Mouse (Mus musculus) lung, adult 2 months (tissue): ENCODE measurements around the gene Ifna9. TPM values are rescaled to one million over a fixed set of nuclear protein-coding genes. Genes with fewer than 3 reads are reported as not detected.
A peak's percentile ranks its signal among the peaks of the same experiment; 100 is the strongest.

ENCODE experiments used
- DNase-seq: peaks from one replicate; pipeline ENCODE4 v3.0.0; 2022
- H3K4me1 ChIP-seq: fragments of 200-500 bp; 2 replicates; pipeline ENCODE4 v1.6.1; 2011; ENCODE audit warnings: low read length; ENCODE audit not compliant: control insufficient read depth, insufficient read depth
- H3K4me3 ChIP-seq: fragments of 200-500 bp; replicated peaks from 2 replicates; pipeline ENCODE3; 2011; ENCODE audit warnings: low read depth, mild to moderate bottlenecking, control low read depth, low read length; ENCODE audit errors: extremely low read depth
- CTCF ChIP-seq: fragments of 200-500 bp; IDR thresholded peaks from 2 replicates; pipeline ENCODE4 v1.5.1; 2011; ENCODE audit warnings: mild to moderate bottlenecking, low read length, control low read depth; ENCODE audit not compliant: insufficient read depth
- POLR2A ChIP-seq: fragments of 200-500 bp; IDR thresholded peaks from 2 replicates; pipeline ENCODE4 v1.6.1; 2011; ENCODE audit warnings: low read depth, mild to moderate bottlenecking, control low read depth, low read length, borderline replicate concordance; ENCODE audit errors: extremely low read depth
- WGBS: fragments of 180-500 bp; shearing (Covaris S2); methylation state at CpG from one replicate; pipeline ENCODE4 v1.1.7; 2018; 5-methylcytosine and 5-hydroxymethylcytosine counted together
- polyA plus RNA-seq: library from polyadenylated mRNA; depleted of rRNA; stranded (reverse); fragments of >200 nt; gene quantifications from 2 replicates; pipeline ENCODE4 v1.2.3, GENCODE M21; 2012; rRNA removed

Ifna9 gene
- polyA plus RNA-seq, 1 experiment = not detected

DNA sequence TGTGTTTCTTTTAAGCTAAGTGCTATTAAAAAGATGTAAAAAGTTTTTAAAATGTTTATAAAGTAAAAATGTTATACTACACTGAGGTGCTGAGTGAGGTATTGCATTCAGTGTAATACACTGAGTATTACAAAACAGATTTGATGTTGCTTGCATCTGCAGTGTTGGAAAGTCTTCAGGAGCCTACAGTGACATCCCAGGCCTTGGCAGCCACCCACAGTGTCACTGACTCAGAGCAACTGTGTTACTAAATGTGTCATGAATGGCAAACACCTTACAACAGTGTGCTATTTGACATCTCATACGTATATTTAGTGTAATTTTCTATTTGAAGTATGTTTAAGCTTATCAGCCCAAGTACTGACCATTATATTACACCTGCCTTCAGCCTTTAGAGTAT is 44.2 kb downstream of the Ifna9 start:
- TF ChIP-seq CTCF = no peak
- TF ChIP-seq POLR2A = no peak
- H3K4me1 ChIP-seq = no peaks in the 10 kb centered on the region
- no peak for DNase-seq
- H3K4me3 ChIP-seq = no peak overlapping the region
- 72% methylated on average over 1 of the region's 1 CpGs for WGBS

DNA sequence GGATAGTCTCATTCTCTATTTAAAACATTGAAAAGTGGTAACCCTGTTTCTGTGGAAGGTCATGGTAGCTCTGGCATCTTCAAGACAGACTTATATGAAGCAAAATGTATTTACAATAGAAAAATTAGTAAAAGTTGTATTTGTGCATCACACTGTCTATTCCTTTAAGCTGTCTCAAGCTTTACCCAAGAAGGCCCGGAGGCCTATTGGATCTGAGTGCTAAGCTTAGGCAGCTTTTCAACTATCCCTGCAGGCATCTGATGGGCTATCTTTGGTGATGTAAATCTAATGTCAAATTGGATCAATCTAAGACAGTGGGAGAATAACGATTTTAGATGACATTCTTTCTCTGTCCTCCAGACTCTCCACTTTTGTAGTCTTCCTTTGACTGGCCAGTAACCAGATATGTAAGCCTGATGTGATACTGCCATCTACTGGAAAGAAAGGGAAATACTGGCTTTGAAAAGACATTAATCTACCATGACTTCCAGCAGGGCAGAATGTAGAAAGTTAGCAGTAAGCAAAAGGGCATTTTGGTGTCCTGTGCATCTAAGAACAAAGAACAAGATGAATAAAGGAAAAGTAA is 48.4 kb downstream of the Ifna9 start:
- no peak overlapping the region for H3K4me3 ChIP-seq
- no peaks in the 10 kb centered on the region for H3K4me1 ChIP-seq
- TF ChIP-seq CTCF = peak; percentile 29; the same call in 1 of the 2 replicates
- TF ChIP-seq POLR2A = no peak
- no peak for DNase-seq
- 48% methylated on average over 2 of the region's 2 CpGs for WGBS

Other genes starting within 250 kb of the Ifna9 start
- 2.6 and 3.6 TPM in 2 replicates for gene Hacd4, start 153.5 kb downstream of the Ifna9 start, polyA plus RNA-seq
- not detected in 2 replicates for gene Ifnb1, start 69.6 kb downstream of the Ifna9 start, polyA plus RNA-seq
- gene Ifna15, start 34.1 kb downstream of the Ifna9 start, polyA plus RNA-seq = not detected in 2 replicates
- not detected in 2 replicates for gene Ifna14, start 20.6 kb downstream of the Ifna9 start, polyA plus RNA-seq
- gene Ifna12, start 11.0 kb upstream of the Ifna9 start, polyA plus RNA-seq = not detected in 2 replicates
- gene C87499, start 42.0 kb upstream of the Ifna9 start, polyA plus RNA-seq = not detected in 2 replicates
- not detected in 2 replicates for gene Ifna13, start 52.1 kb upstream of the Ifna9 start, polyA plus RNA-seq
- not detected in 2 replicates for gene Ifna16, start 84.5 kb upstream of the Ifna9 start, polyA plus RNA-seq
- not detected in 2 replicates for gene Ifna2, start 91.5 kb upstream of the Ifna9 start, polyA plus RNA-seq
- not detected in 2 replicates for gene Ifnab, start 99.0 kb upstream of the Ifna9 start, polyA plus RNA-seq
- gene Gm26566, start 129.4 kb upstream of the Ifna9 start, polyA plus RNA-seq = 0.19 and 0.33 TPM in 2 replicates
- 19.6 and 19.7 TPM in 2 replicates for gene Klhl9, start 130.1 kb upstream of the Ifna9 start, polyA plus RNA-seq
- not detected in 2 replicates for gene Gm13271, start 162.5 kb upstream of the Ifna9 start, polyA plus RNA-seq
- gene Gm13283, start 167.7 kb upstream of the Ifna9 start, polyA plus RNA-seq = not detected in 2 replicates
- not detected in 2 replicates for gene Gm13290, start 181.4 kb upstream of the Ifna9 start, polyA plus RNA-seq
- gene Gm13289, start 184.5 kb upstream of the Ifna9 start, polyA plus RNA-seq = not detected in 2 replicates
- gene Gm13272, start 187.5 kb upstream of the Ifna9 start, polyA plus RNA-seq = not detected in 2 replicates
- not detected in 2 replicates for gene Ifnz, start 189.7 kb upstream of the Ifna9 start, polyA plus RNA-seq
- gene Gm13276, start 193.3 kb upstream of the Ifna9 start, polyA plus RNA-seq = not detected in 2 replicates
- not detected in 2 replicates for gene Gm13277, start 196.2 kb upstream of the Ifna9 start, polyA plus RNA-seq
- not detected in 2 replicates for gene Gm13278, start 199.2 kb upstream of the Ifna9 start, polyA plus RNA-seq
- gene Gm13275, start 202.1 kb upstream of the Ifna9 start, polyA plus RNA-seq = not detected in 2 replicates
- not detected in 2 replicates for gene Gm13279, start 205.0 kb upstream of the Ifna9 start, polyA plus RNA-seq
- not detected in 2 replicates for gene Gm13285, start 207.3 kb upstream of the Ifna9 start, polyA plus RNA-seq
- gene Gm13287, start 210.9 kb upstream of the Ifna9 start, polyA plus RNA-seq = not detected in 2 replicates
- not detected in 2 replicates for gene Gm13288, start 213.1 kb upstream of the Ifna9 start, polyA plus RNA-seq
- not detected in 2 replicates for gene Ifna7, start 223.8 kb upstream of the Ifna9 start, polyA plus RNA-seq
- not detected in 2 replicates for gene Ifna11, start 227.6 kb upstream of the Ifna9 start, polyA plus RNA-seq
- gene Ifna6, start 235.0 kb upstream of the Ifna9 start, polyA plus RNA-seq = not detected in 2 replicates
- not detected in 2 replicates for gene Ifna5, start 243.1 kb upstream of the Ifna9 start, polyA plus RNA-seq
- not detected in 2 replicates for gene Ifna4, start 249.5 kb upstream of the Ifna9 start, polyA plus RNA-seq